Mouse (Mus musculus) neural tube, embryonic 14.5 days (tissue): Measurements from ENCODE around the gene Hbb-bt. TPM values are rescaled to one million over a fixed set of nuclear protein-coding genes. Genes with fewer than 3 reads are reported as not detected.
"Not testable (repeated sequence)": the region's sequence is repeated elsewhere in the genome, so short reads cannot be mapped to it uniquely, and the experiment has no call there.

ENCODE experiments used
- ATAC-seq: fragments of 200-750 bp; cut with Nextera tagmentation; 2 replicates; pipeline ENCODE4 v1.8.0; 2017; ENCODE audit warnings: low read depth, mild to moderate bottlenecking, moderate TSS enrichment, moderate library complexity
- H3K27ac ChIP-seq: fragments of 300-500 bp; sonication (generic); 2 replicates; pipeline ENCODE4 v1.5.1; 2014; ENCODE audit warnings: low read depth, mild to moderate bottlenecking, control low read depth, low read length, moderate library complexity, mixed read lengths
- H3K27me3 ChIP-seq: fragments of 300-500 bp; sonication (generic); 2 replicates; pipeline ENCODE4 v1.6.1; 2014; ENCODE audit warnings: low read length; ENCODE audit not compliant: control insufficient read depth, insufficient read depth
- H3K36me3 ChIP-seq: fragments of 300-500 bp; sonication (generic); 2 replicates; pipeline ENCODE4 v1.6.1; 2014; ENCODE audit warnings: low read length, mixed read lengths; ENCODE audit not compliant: control insufficient read depth, insufficient read depth
- H3K4me1 ChIP-seq: fragments of 300-500 bp; sonication (generic); 2 replicates; pipeline ENCODE4 v1.6.1; 2014; ENCODE audit warnings: low read length; ENCODE audit not compliant: control insufficient read depth, insufficient read depth
- H3K4me2 ChIP-seq: fragments of 300-500 bp; sonication (generic); 2 replicates; pipeline ENCODE4 v1.6.1; 2014; ENCODE audit warnings: mild to moderate bottlenecking, low read depth, low read length, control low read depth
- H3K4me3 ChIP-seq: fragments of 300-500 bp; sonication (generic); 2 replicates; pipeline ENCODE4 v1.5.1; 2014; ENCODE audit warnings: low read depth, low read length, control low read depth, mixed read lengths
- H3K9ac ChIP-seq: fragments of 300-500 bp; sonication (generic); replicated peaks from 2 replicates; pipeline ENCODE4 v1.6.1; 2014; ENCODE audit warnings: low read depth, mild to moderate bottlenecking, control low read depth, low read length, mixed read lengths
- H3K9me3 ChIP-seq: fragments of 300-500 bp; sonication (generic); 2 replicates; pipeline ENCODE4 v1.6.1; 2016; ENCODE audit warnings: low read length; ENCODE audit not compliant: control insufficient read depth
- WGBS: fragments of 180-500 bp; shearing (Covaris S2); extraction: QIAGEN DNeasy Blood & Tissue Kit; methylation state at CpG from one replicate; pipeline ENCODE4 v1.1.7; 2014; 5-methylcytosine and 5-hydroxymethylcytosine counted together
- polyA plus RNA-seq: library from polyadenylated mRNA; unstranded; fragments of >200 nt; fragmentation: Nextera tagmentation; extraction: Ambion mirVana; gene quantifications from 2 replicates; pipeline ENCODE4 v1.2.1, GENCODE M21; 2014

Hbb-bt gene
- polyA plus RNA-seq, 1 experiment from 2014 or later, result 1,461 TPM

DNA sequence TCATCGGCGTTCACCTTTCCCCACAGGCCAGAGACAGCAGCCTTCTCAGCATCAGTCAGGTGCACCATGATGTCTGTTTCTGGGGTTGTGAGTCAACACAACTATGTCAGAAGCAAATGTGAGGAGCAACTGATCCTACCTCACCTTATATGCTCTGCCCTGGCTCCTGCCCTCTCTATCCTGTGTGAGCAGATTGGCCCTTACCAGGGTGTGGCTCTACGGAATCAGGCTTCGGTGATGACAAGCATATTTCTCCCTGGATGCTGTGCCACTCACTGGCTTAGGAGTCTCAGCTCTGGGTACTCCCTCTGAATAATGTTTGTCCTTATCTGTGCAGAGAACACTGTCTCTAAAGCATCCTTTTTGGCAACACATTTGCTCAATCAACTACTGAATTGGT is 14.0 kb upstream of the Hbb-bt start, which contains the start of gene Hbb-bs:
TSS of gene Hbb-bs (minus strand) at position 289 of the 400 bp plus-strand sequence.
- Histone ChIP-seq H3K4me2 (no peak within 1 kb of the TSS), H3K4me1 (no peaks in the 10 kb centered on the region), H3K9ac (no peak within 1 kb of the TSS), H3K27ac (no peak within 1 kb of the TSS), H3K9me3 (no peaks in the 10 kb centered on the region), H3K27me3 (no peaks in the 10 kb centered on the region), H3K4me3 (no peak within 1 kb of the TSS), H3K36me3 (no peaks in the 10 kb centered on the region)
- no peak for ATAC-seq
- 96% methylated on average over 4 of the region's 4 CpGs for WGBS

DNA sequence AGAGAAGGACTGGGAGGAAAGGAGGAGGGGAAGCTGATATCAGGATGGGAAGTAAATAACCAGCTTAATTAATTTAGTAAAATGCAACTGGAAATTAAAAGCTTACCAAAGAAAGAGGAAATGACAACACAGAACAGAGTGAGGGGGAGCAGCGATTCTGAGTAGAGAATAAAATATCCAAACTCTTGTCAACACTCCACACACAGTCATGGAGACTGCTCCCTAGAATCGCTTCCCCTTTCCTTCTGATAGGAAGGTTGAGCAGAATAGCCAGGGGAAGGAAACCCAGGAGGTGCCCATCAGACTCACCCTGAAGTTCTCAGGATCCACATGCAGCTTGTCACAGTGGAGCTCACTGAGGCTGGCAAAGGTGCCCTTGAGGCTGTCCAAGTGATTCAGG is 13.3 kb upstream of the Hbb-bt start:
- not testable (repeated sequence) for H3K9me3 ChIP-seq, H3K4me2 ChIP-seq, H3K36me3 ChIP-seq, H3K4me1 ChIP-seq, H3K27me3 ChIP-seq, H3K4me3 ChIP-seq, ATAC-seq, H3K27ac ChIP-seq, H3K9ac ChIP-seq
- whole genome bisulfite sequencing, result no CpG with 5 or more reads among the region's 2 CpGs

DNA sequence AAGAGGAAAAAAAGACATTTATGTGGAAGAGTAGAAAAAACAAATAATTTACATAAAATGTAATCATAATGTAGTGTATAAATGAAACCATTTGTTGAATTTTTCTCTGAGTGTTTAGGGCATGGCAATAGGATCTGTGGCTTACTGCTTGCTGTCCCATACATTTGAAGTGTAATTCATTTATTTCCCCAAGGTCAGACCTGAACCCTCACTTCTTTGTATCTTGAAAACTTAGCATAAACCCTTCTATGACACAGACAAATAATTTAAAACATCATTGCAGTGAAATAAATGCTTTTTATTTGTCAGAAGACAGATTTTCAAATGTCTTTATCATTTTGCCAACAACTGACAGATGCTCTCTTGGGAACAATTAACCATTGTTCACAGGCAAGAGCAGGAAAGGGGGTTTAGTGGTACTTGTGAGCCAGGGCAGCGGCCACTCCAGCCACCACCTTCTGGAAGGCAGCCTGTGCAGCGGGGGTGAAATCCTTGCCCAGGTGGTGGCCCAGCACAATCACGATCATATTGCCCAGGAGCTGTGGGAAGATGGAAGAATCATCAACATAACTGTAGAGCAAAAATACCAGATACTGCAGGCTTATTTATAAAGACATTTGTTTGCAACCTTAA is 12.6 kb upstream of the Hbb-bt start:
- no peak overlapping the region for H3K4me3 ChIP-seq
- WGBS, result 58% methylated on average over 3 of the region's 3 CpGs
- no peak overlapping the region for H3K4me2 ChIP-seq
- H3K4me1 ChIP-seq, result no peaks in the 10 kb centered on the region
- no peak overlapping the region for H3K9ac ChIP-seq
- H3K27ac ChIP-seq, result no peak overlapping the region
- no peaks in the 10 kb centered on the region for H3K27me3 ChIP-seq
- no peaks in the 10 kb centered on the region for H3K9me3 ChIP-seq
- no peak for ATAC-seq
- no peaks in the 10 kb centered on the region for H3K36me3 ChIP-seq

GRCm38 (mm10) chr7:103825536-103826254 is 11.9 kb upstream of the Hbb-bt start:
- ATAC-seq, result no peak
- WGBS, result 92% methylated on average over 3 of the region's 3 CpGs
- no peak overlapping the region for H3K9ac ChIP-seq
- no peaks in the 10 kb centered on the region for H3K9me3 ChIP-seq
- no peak overlapping the region for H3K27ac ChIP-seq
- no peaks in the 10 kb centered on the region for H3K27me3 ChIP-seq
- no peak overlapping the region for H3K4me3 ChIP-seq
- H3K4me1 ChIP-seq, result no peaks in the 10 kb centered on the region
- H3K4me2 ChIP-seq, result no peak overlapping the region
- no peaks in the 10 kb centered on the region for H3K36me3 ChIP-seq

DNA sequence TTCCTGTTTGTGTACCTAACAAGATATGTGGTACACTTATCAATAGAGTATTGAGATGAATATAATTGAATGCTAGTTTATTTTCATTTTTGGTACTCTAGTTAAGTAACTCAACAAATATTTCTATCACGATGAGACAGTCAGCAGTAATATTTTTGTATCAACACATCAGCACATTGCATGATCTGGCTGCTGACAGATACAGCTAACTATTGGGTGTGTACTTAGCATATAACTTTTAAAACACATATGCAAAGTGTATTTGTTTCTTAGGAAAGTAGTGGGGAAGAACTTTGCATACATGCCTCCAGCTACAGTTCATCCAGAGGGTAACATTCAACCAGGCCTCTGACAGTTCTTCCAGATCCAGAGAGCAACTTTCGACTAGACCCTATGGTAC is 10.8 kb upstream of the Hbb-bt start:
- Histone ChIP-seq H3K4me2 (no peak overlapping the region), H3K4me3 (no peak overlapping the region), H3K9me3 (no peaks in the 10 kb centered on the region), H3K9ac (no peak overlapping the region), H3K4me1 (no peaks in the 10 kb centered on the region), H3K27ac (no peak overlapping the region), H3K27me3 (no peaks in the 10 kb centered on the region), H3K36me3 (no peaks in the 10 kb centered on the region)
- WGBS, result 91% methylated on average over 2 of the region's 2 CpGs
- no peak for ATAC-seq

- H3K36me3 ChIP-seq, H3K9me3 ChIP-seq, H3K4me3 ChIP-seq, H3K9ac ChIP-seq, H3K27me3 ChIP-seq, ATAC-seq, H3K27ac ChIP-seq, H3K4me2 ChIP-seq, H3K4me1 ChIP-seq: not testable (repeated sequence)
- WGBS, result 92% methylated on average over 1 of the region's 2 CpGs
Measured at GRCm38 (mm10) chr7:103815085-103815484, 1.3 kb upstream of the Hbb-bt start.

GRCm38 (mm10) chr7:103813152-103813551 is 644 bp downstream of the Hbb-bt start:
- not testable (repeated sequence) for H3K27me3 ChIP-seq, H3K4me3 ChIP-seq, ATAC-seq, H3K9me3 ChIP-seq, H3K9ac ChIP-seq, H3K4me1 ChIP-seq, H3K4me2 ChIP-seq, H3K27ac ChIP-seq, H3K36me3 ChIP-seq
- WGBS, result no CpG with 5 or more reads among the region's 3 CpGs

DNA sequence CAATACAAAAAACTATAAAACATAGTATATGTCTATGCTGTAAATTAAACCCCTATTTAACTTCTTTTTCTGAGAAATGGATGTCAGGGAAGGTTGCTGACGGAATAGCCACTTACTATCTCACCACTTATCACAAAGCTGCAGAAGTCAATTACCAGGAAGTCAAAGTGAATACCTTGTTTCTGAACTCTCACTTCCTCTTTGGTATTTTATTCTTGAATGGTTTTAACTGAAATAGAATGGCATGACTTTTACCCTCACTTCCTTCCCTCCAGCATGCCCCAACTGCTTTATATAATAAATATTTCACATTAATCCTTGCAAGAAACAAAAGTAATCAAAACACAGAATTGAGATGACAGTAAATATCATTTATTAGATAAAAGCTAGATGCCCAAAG is 1.6 kb downstream of the Hbb-bt start:
- Histone ChIP-seq H3K4me1 (no peaks in the 10 kb centered on the region), H3K9me3 (no peaks in the 10 kb centered on the region), H3K9ac (no peak overlapping the region), H3K27ac (no peak overlapping the region), H3K36me3 (no peaks in the 10 kb centered on the region), H3K4me2 (no peak overlapping the region), H3K4me3 (no peak overlapping the region), H3K27me3 (no peaks in the 10 kb centered on the region)
- 68% methylated on average over 1 of the region's 1 CpGs for WGBS
- ATAC-seq, result no peak

DNA sequence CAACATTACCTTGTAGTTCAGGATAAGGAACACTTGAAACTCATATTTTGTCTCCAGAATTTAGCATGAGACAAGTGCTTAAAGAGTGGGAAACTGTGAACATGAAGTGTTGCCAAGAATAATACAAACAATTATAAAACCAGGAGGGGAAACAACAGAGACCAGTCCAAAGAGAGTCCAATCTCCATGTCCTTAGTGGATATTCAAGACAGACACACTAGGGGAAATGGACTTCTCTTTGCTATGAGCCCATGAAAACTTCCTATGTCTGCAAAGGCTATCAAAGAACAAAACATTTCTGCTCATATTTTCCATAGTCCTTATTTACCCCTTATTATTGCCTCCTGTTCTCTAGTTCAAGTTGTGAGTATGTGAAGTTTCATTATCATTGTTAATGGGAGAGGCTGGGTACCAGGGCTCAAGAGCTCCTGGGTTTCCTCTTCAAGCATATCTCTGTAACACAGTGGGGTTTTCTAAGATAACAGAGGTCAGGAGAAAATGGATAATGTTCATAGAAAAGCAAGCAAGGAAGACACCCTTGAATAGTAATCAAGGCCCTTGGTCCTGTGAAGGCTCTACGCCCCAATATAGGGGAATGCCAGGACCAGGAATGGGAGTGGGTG is 2.5 kb downstream of the Hbb-bt start:
- 100% methylated on average over 1 of the region's 1 CpGs for WGBS
- no peaks in the 10 kb centered on the region for H3K9me3 ChIP-seq
- H3K27me3 ChIP-seq, result no peaks in the 10 kb centered on the region
- ATAC-seq, result no peak
- no peak overlapping the region for H3K27ac ChIP-seq
- no peaks in the 10 kb centered on the region for H3K36me3 ChIP-seq
- no peaks in the 10 kb centered on the region for H3K4me1 ChIP-seq
- H3K9ac ChIP-seq, result no peak overlapping the region
- H3K4me3 ChIP-seq, result no peak overlapping the region
- H3K4me2 ChIP-seq, result no peak overlapping the region
